Mouse (Mus musculus) right cerebral cortex, adult 18-20 months (tissue): ENCODE results near the gene Por.

Experiments used
- DNase-seq: peaks from one replicate; pipeline ENCODE4 v3.0.0; 2022; ENCODE audit warnings: mixed read lengths

The Por gene

DNA sequence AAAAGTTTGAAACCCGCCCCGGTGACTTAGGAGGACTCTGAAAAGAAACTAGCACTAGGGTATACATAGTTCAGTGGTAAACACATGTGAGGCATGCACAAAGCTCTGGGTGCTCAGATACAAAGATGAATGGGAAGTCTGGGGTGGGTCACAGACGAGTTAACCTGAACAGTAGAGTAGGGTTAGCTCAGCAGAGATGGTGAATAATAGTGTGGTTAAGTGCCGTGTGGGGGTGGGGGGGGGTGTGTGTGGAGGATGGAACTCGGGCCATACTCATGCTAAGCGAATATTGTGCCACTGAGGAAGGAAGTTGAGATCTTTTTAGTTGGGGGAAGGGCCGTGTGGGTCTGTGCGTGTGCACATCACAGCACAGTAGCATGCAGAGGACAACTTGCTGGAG lies 110.5 kb downstream of the Por start:
- no peak for DNase-seq

GRCm38 (mm10) chr5:135782901-135783300 lies 113.1 kb downstream of the Por start:
- DNase-seq = no peak
